Mouse (Mus musculus): ENCODE measurements at regions not wholly inside any gene's neighbourhood (a gene's known extent, or its start where the extent isn't known, plus 50 kb on each side); places are given as distances from the start of the nearest gene placed in this dataset.

- H3K9ac ChIP-seq (replicated peaks): no peak overlapping the region
- 91% methylated on average over 10 of the region's 10 CpGs for WGBS
- no peak overlapping the region for H3K4me3 ChIP-seq (replicated peaks)
- H3K27ac ChIP-seq: no peak overlapping the region
- no peak for ATAC-seq
- H3K9me3 ChIP-seq: no peaks in the 10 kb centered on the region
- H3K36me3 ChIP-seq: no peaks in the 10 kb centered on the region
- H3K4me1 ChIP-seq (replicated peaks): no peaks in the 10 kb centered on the region
- no peak overlapping the region for H3K4me2 ChIP-seq (replicated peaks)
- H3K27me3 ChIP-seq: no peaks in the 10 kb centered on the region
Measured at GRCm38 (mm10) chr10:14216191-14216992, 250.5 kb downstream of the Hivep2 start.

GRCm38 (mm10) chr10:14215512-14215911 lies 249.6 kb downstream of the Hivep2 start:
- ATAC-seq: no peak
- Histone ChIP-seq H3K9me3 (no peaks in the 10 kb centered on the region), H3K4me1 (replicated peaks) (no peaks in the 10 kb centered on the region), H3K36me3 (no peaks in the 10 kb centered on the region), H3K4me2 (replicated peaks) (no peak overlapping the region), H3K27me3 (no peaks in the 10 kb centered on the region), H3K27ac (no peak overlapping the region), H3K4me3 (replicated peaks) (no peak overlapping the region), H3K9ac (replicated peaks) (no peak overlapping the region)
- 74% methylated on average over 4 of the region's 4 CpGs for WGBS

- H3K36me3 ChIP-seq: no peaks in the 10 kb centered on the region
- WGBS: 87% methylated on average over 5 of the region's 5 CpGs
- no peaks in the 10 kb centered on the region for H3K27me3 ChIP-seq
- no peak overlapping the region for H3K9ac ChIP-seq (replicated peaks)
- H3K27ac ChIP-seq: no peak overlapping the region
- H3K4me3 ChIP-seq (replicated peaks): no peak overlapping the region
- H3K9me3 ChIP-seq: no peaks in the 10 kb centered on the region
- no peak overlapping the region for H3K4me2 ChIP-seq (replicated peaks)
- no peaks in the 10 kb centered on the region for H3K4me1 ChIP-seq (replicated peaks)
- ATAC-seq: no peak
Measured at GRCm38 (mm10) chr10:14213536-14213935, 247.7 kb downstream of the Hivep2 start.

- Histone ChIP-seq H3K9ac (replicated peaks) (no peak overlapping the region), H3K27me3 (no peaks in the 10 kb centered on the region), H3K27ac (no peak overlapping the region), H3K4me1 (replicated peaks) (no peaks in the 10 kb centered on the region), H3K4me3 (replicated peaks) (no peak overlapping the region), H3K36me3 (no peaks in the 10 kb centered on the region), H3K4me2 (replicated peaks) (no peak overlapping the region), H3K9me3 (no peaks in the 10 kb centered on the region)
- no peak for ATAC-seq
- 86% methylated on average over 6 of the region's 6 CpGs for WGBS
Measured at GRCm38 (mm10) chr10:14211926-14212325, 246.1 kb downstream of the Hivep2 start.

- no peak overlapping the region for H3K27ac ChIP-seq
- H3K4me2 ChIP-seq (replicated peaks): no peak overlapping the region
- H3K27me3 ChIP-seq: no peaks in the 10 kb centered on the region
- no peak overlapping the region for H3K4me3 ChIP-seq (replicated peaks)
- ATAC-seq: no peak
- H3K4me1 ChIP-seq (replicated peaks): no peaks in the 10 kb centered on the region
- no peaks in the 10 kb centered on the region for H3K9me3 ChIP-seq
- no peaks in the 10 kb centered on the region for H3K36me3 ChIP-seq
- 89% methylated on average over 6 of the region's 6 CpGs for WGBS
- no peak overlapping the region for H3K9ac ChIP-seq (replicated peaks)
Measured at GRCm38 (mm10) chr10:14211481-14211880, 245.6 kb downstream of the Hivep2 start.

GRCm38 (mm10) chr10:14210445-14210844 lies 244.6 kb downstream of the Hivep2 start:
- no peaks in the 10 kb centered on the region for H3K36me3 ChIP-seq
- no peaks in the 10 kb centered on the region for H3K4me1 ChIP-seq (replicated peaks)
- no peak overlapping the region for H3K4me2 ChIP-seq (replicated peaks)
- H3K27me3 ChIP-seq: no peaks in the 10 kb centered on the region
- 93% methylated on average over 8 of the region's 8 CpGs for WGBS
- no peak overlapping the region for H3K27ac ChIP-seq
- no peak overlapping the region for H3K9ac ChIP-seq (replicated peaks)
- no peak overlapping the region for H3K4me3 ChIP-seq (replicated peaks)
- ATAC-seq: no peak
- H3K9me3 ChIP-seq: no peaks in the 10 kb centered on the region

GRCm38 (mm10) chr10:14210045-14210444 lies 244.2 kb downstream of the Hivep2 start:
- WGBS: 92% methylated on average over 6 of the region's 6 CpGs
- Histone ChIP-seq H3K27me3 (no peaks in the 10 kb centered on the region), H3K4me1 (replicated peaks) (no peaks in the 10 kb centered on the region), H3K36me3 (no peaks in the 10 kb centered on the region), H3K9ac (replicated peaks) (no peak overlapping the region), H3K9me3 (no peaks in the 10 kb centered on the region), H3K27ac (no peak overlapping the region), H3K4me2 (replicated peaks) (no peak overlapping the region), H3K4me3 (replicated peaks) (no peak overlapping the region)
- ATAC-seq: no peak

GRCm38 (mm10) chr10:14208206-14208605 lies 242.3 kb downstream of the Hivep2 start:
- WGBS: 80% methylated on average over 6 of the region's 6 CpGs
- no peak for ATAC-seq
- Histone ChIP-seq H3K27me3 (no peaks in the 10 kb centered on the region), H3K4me3 (replicated peaks) (no peak overlapping the region), H3K4me2 (replicated peaks) (no peak overlapping the region), H3K27ac (no peak overlapping the region), H3K4me1 (replicated peaks) (no peaks in the 10 kb centered on the region), H3K36me3 (no peaks in the 10 kb centered on the region), H3K9me3 (no peaks in the 10 kb centered on the region), H3K9ac (replicated peaks) (no peak overlapping the region)

GRCm38 (mm10) chr10:14207616-14208015 lies 241.7 kb downstream of the Hivep2 start:
- Histone ChIP-seq H3K4me1 (replicated peaks) (no peaks in the 10 kb centered on the region), H3K36me3 (no peaks in the 10 kb centered on the region), H3K27me3 (no peaks in the 10 kb centered on the region), H3K9ac (replicated peaks) (no peak overlapping the region), H3K4me2 (replicated peaks) (no peak overlapping the region), H3K27ac (no peak overlapping the region), H3K9me3 (no peaks in the 10 kb centered on the region), H3K4me3 (replicated peaks) (no peak overlapping the region)
- WGBS: 62% methylated on average over 5 of the region's 5 CpGs
- ATAC-seq: no peak

- Histone ChIP-seq H3K27ac (no peak overlapping the region), H3K4me2 (replicated peaks) (no peak overlapping the region), H3K9ac (replicated peaks) (no peak overlapping the region), H3K36me3 (no peaks in the 10 kb centered on the region), H3K27me3 (no peaks in the 10 kb centered on the region), H3K4me1 (replicated peaks) (no peaks in the 10 kb centered on the region), H3K4me3 (replicated peaks) (no peak overlapping the region), H3K9me3 (no peaks in the 10 kb centered on the region)
- no peak for ATAC-seq
- 72% methylated on average over 5 of the region's 5 CpGs for WGBS
Measured at GRCm38 (mm10) chr10:14207051-14207570, 241.2 kb downstream of the Hivep2 start.

Data from midbrain, embryonic 13.5 days (tissue).